Mouse (Mus musculus) cerebellum, adult (tissue): ENCODE results near the gene Dnaja3.

Source experiments
- ATAC-seq: cut with Nextera tagmentation; 2 replicates; pipeline ENCODE4 v1.9.2; 2017; ENCODE audit warnings: mild to moderate bottlenecking, moderate library complexity, mixed read lengths; ENCODE audit not compliant: insufficient number of reproducible peaks, low FRiP score, low TSS enrichment

The Dnaja3 gene

GRCm38 (mm10) chr16:4641119-4641838, 1.5 kb downstream of the Dnaja3 start:
- ATAC-seq = no peak

- ATAC-seq = no peak
Observed at GRCm38 (mm10) chr16:4642190-4642589, 2.4 kb downstream of the Dnaja3 start.

GRCm38 (mm10) chr16:4642937-4643336, 3.1 kb downstream of the Dnaja3 start:
- no peak for ATAC-seq

GRCm38 (mm10) chr16:4643670-4644419, 4.1 kb downstream of the Dnaja3 start:
- peak; percentile 53; the same call in 1 of the 2 replicates for ATAC-seq

- no peak for ATAC-seq
Observed at GRCm38 (mm10) chr16:4645867-4646266, 6.1 kb downstream of the Dnaja3 start.

GRCm38 (mm10) chr16:4646831-4647230, 7.0 kb downstream of the Dnaja3 start:
- no peak for ATAC-seq

GRCm38 (mm10) chr16:4647651-4648141, 7.9 kb downstream of the Dnaja3 start:
- ATAC-seq = no peak

GRCm38 (mm10) chr16:4648416-4649023, 8.7 kb downstream of the Dnaja3 start:
- ATAC-seq = no peak

- no peak for ATAC-seq
Observed at GRCm38 (mm10) chr16:4649211-4649610, 9.4 kb downstream of the Dnaja3 start.

- ATAC-seq = no peak
Observed at GRCm38 (mm10) chr16:4649692-4650091, 9.9 kb downstream of the Dnaja3 start.

- no peak for ATAC-seq
Observed at GRCm38 (mm10) chr16:4650161-4650560, 10.4 kb downstream of the Dnaja3 start.

- ATAC-seq = no peak
Observed at GRCm38 (mm10) chr16:4651081-4651480, 11.3 kb downstream of the Dnaja3 start.

- ATAC-seq = no peak
Observed at GRCm38 (mm10) chr16:4651624-4652023, 11.8 kb downstream of the Dnaja3 start.

- peak; percentile 84 for ATAC-seq
Observed at GRCm38 (mm10) chr16:4652707-4653416, 13.1 kb downstream of the Dnaja3 start.

GRCm38 (mm10) chr16:4654706-4655105, 14.9 kb downstream of the Dnaja3 start:
- ATAC-seq = no peak

GRCm38 (mm10) chr16:4655251-4655734, 15.5 kb downstream of the Dnaja3 start:
- no peak for ATAC-seq

- ATAC-seq = no peak
Observed at GRCm38 (mm10) chr16:4655764-4656570, 16.2 kb downstream of the Dnaja3 start.

GRCm38 (mm10) chr16:4656571-4657081, 16.8 kb downstream of the Dnaja3 start:
- ATAC-seq = no peak

- no peak for ATAC-seq
Observed at GRCm38 (mm10) chr16:4658781-4659245, 19.0 kb downstream of the Dnaja3 start.
